Mouse (Mus musculus): ENCODE results near the gene Noc4l.

The Noc4l gene

DNA sequence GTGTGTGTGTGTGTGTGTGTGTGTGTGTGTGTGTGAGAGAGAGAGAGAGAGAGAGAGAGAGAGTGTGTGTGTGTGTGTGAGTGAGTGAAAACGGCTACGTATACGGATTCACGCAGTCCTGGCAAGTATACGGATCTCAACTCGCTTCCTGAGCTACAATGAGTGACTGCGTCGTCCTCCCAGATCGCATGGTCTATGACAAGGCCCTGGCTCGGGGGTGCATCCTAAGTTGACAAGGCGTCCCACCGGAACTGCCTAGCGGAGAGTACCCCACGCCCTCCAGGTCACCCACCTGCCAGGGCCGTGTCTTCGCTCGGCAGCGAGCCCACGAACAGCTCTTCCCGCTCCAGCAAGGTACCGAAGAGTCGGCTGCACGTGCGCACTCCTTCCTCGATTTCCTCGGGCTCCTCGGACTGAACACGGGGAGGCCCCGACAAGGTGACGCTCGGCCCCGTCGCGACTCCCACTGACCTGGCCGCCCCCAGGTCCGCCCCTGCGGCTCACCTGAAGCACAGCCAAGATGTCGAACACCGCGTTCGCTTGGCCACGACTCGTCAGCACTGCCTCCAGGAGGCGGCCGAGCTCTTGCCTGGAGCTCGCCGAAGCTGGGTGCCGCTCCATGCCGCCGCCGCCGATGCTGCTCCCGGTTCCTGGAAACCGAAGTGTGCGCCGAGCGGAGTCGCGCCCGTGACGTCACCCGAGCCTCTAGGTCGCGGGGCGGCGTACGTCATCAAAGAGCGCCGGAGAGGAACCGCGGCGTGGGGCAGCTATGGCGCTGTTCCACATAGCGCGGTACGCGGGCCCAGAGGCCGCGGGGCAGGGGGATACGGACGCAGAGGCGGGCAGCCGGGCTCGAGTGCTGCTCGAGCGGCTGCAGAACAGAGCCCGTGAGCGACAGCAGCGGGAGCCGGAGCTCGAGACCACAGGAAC is at the start of gene Noc4l, which contains the start of gene Ddx51:
TSS of gene Noc4l (minus strand) at position 699 of the 930 bp plus-strand sequence.
TSS of gene Ddx51 (plus strand) at position 733 of the 930 bp plus-strand sequence.
- peak; percentile 97 for DNase-seq (ENCODE audit: low spot score)

- no peak for DNase-seq (ENCODE audit: low spot score)
Measured at GRCm38 (mm10) chr5:110698617-110699016, 45.4 kb upstream of the Noc4l start.

DNA sequence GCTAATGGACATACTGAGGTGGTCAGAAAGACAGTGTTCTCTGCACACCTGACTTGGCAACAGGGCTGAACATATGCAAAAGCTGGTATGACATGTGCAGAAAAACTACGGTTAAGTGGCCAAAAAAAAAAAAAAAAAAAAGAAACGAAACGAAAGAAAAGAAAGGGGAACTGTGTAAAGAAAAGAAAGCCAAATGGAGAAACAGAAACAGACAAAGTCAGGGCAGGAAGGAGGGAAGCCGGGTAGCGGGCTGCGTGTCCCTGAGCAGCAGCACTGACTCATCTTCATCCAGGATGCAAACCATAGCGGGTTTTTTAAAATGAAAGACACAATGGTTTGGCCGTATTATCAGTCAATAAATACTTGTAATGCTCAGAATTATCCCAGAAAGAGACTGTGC is 28.8 kb upstream of the Noc4l start:
- no peak for DNase-seq (ENCODE audit: low spot score)

- no peak for DNase-seq (ENCODE audit: low spot score)
Measured at GRCm38 (mm10) chr5:110665486-110666121, 12.4 kb upstream of the Noc4l start.

- no peak for DNase-seq (ENCODE audit: low spot score)
Measured at GRCm38 (mm10) chr5:110664750-110665269, 11.6 kb upstream of the Noc4l start.

DNA sequence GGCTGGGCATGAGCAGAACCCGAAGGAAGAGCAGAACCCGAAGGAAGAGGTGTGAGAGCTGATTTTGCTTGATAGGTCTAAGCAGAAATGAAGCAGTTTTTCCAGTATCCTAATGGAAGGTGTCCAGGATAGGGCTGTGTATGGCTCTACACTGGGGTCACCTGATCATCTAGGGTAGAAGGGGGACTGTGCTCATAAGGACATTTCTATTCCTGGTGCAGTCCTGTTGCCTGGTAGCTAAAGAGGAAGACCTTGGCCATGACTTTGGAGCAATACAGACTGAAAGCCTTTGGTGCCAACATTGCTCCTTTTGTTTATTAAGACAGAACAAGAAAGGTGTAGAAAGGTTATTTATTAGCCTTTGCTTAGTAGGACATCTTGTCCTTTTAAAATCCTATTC is 10.8 kb upstream of the Noc4l start:
- DNase-seq (ENCODE audit: low spot score) = no peak

DNA sequence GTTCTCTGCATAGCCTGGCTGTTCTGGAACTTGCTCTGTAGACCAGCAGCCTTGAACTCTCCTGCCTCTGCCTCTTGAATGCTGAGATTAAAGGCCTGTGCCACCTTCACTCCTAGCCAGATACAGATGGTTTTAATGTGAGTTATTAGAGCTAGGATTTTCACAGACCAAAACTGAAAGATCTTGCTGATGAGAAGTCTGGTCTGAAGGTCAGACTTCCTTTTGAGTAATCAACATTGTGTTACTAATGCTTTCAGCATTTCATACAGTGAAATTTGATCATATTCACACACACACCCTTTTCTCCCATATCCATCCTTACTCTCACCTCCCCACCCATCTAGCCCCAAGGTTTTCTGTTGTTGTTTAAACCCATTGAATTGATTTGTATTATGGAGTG is 6.5 kb upstream of the Noc4l start:
- no peak for DNase-seq (ENCODE audit: low spot score)

GRCm38 (mm10) chr5:110653686-110654085 is 469 bp upstream of the Noc4l start:
- no peak for DNase-seq (ENCODE audit: low spot score)

DNA sequence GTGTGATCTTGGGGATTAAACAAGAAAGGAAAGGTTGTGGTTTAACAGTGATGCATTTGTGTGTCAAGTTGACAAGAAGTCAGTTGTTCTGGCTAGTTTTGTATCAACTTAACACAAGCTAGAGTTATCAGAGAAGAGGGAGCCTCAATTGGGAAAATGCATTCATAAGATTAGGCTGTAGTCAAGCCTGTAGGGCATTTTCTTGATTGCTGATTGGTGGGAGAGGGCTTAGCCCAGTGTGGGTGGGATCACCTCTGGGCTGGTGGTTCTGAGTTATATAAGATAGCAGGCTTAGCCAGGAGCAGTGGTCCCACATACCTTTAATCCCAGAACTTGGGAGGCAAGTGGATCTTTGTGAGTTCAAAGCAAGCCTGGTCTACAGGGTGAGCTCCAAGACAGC is 6.8 kb downstream of the Noc4l start:
- DNase-seq (ENCODE audit: low spot score) = no peak

DNA sequence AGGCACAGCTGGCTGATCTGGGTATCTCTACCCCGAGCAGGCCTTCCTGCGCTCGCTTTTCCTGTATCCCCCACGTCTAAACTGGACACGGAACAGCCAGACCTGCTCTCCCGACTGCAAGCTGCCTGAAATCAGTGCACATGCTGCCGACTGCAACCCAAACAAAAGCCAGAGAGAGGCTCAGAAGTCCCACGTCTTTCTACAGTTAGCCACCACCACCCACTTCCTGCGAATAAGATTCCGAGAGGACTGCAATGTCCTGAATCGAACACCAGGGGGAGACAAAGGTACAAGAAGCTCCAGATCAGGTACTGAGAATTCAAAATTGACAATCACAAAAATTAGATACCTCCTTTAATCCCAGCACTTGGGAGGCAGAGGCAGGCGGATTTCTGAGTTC is 13.8 kb downstream of the Noc4l start:
- DNase-seq (ENCODE audit: low spot score) = peak; percentile 46

GRCm38 (mm10) chr5:110638306-110639074 is 14.7 kb downstream of the Noc4l start:
- DNase-seq (ENCODE audit: low spot score) = no peak

DNA sequence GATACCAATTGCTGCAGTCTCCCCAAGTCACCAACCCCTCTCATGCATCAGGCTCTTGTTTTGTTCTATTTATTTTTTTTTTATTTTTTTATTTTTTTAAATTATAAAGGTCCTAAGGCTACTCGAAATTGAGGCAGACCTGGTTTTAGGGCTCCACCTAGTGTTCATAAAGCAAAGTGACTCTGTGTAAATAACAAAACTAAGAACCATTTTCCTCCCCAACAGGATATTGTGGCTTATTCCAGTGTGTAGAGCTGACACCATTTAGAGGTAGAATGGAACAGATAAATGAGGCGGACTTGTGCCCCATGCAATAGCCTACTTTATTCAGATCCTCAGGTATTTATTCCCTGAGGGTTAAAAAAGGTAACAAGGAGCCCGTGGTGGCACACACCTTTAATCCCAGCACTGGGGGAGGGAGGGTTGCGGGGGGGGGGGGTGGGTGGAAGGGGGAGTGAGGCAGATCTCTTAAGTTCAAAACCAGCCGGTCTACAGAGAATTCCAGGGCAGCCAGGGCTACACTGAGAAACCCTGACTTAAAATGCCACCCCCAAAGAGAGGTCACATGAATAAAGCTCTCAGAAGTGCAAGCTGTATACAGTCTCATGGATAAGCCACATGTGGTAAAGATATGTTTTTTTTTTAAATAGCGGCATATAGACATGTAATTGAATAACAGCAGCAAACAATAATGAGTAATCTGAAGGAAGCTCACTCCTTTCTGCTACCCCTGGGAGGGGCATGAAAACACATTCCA is 17.1 kb downstream of the Noc4l start:
- DNase-seq (ENCODE audit: low spot score) = no peak

GRCm38 (mm10) chr5:110629525-110630120 is 23.6 kb downstream of the Noc4l start:
- DNase-seq (ENCODE audit: low spot score) = no peak

- no peak for DNase-seq (ENCODE audit: low spot score)
Measured at GRCm38 (mm10) chr5:110628156-110628555, 25.1 kb downstream of the Noc4l start.

DNA sequence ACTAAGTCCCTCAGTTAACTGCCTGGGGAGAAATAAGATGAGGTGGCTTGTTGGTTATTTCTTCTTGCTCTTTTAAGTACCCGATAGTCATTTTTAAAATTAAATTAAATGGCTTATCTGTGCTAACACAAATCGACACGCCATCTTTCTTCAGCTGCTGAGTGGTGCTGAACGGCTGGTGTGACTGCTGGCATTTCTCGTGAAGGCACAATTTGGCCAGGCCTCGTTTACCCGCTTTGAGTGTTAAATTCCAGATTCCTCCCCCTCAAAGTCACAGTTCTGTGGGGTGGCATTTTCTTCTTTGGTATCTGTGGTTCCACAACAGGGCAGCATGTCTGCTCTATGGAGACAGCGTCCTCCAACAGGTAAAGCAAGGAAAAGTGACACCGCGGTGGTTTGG is 25.9 kb downstream of the Noc4l start:
- DNase-seq (ENCODE audit: low spot score) = no peak

DNA sequence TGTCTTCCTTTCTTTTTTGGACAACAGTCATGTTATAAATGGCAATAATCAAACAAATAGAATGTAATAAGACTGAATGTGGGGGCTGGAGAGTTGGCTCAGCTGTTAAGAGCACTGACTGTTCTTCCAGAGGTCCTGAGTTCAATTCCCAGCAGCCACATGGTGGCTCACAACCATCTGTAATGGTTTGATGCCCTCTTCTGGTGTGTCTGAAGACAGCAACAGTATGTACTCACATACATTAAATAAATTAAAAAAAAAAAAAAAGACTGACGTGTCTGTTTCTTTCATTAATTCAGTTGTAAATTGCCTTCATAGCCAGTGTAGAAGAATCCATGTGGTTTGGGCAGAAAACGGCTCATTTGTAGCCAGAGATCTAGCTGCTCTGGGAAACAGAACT is 28.9 kb downstream of the Noc4l start:
- DNase-seq (ENCODE audit: low spot score) = no peak

DNA sequence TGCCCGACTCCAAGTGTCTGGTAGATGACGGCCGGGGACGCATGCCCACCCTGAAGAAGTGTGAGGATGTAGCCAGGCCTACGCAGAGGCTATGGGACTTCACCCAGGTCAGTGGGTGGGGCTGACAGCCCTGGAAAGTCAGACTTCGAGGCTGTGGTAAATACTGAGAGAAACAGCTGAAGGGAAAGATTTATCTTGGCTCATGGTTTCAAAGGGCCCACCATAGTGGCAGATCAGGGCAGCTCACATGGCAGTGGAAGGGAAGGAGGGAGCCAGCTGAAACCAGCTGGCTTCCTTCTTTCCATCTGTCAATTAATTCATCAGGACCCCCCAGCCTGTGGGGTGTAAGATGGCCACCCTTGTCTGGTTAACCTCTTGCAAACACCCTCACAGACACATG is 34.0 kb downstream of the Noc4l start:
- DNase-seq (ENCODE audit: low spot score) = no peak

- DNase-seq (ENCODE audit: low spot score) = no peak
Measured at GRCm38 (mm10) chr5:110611435-110612158, 41.6 kb downstream of the Noc4l start.

DNA sequence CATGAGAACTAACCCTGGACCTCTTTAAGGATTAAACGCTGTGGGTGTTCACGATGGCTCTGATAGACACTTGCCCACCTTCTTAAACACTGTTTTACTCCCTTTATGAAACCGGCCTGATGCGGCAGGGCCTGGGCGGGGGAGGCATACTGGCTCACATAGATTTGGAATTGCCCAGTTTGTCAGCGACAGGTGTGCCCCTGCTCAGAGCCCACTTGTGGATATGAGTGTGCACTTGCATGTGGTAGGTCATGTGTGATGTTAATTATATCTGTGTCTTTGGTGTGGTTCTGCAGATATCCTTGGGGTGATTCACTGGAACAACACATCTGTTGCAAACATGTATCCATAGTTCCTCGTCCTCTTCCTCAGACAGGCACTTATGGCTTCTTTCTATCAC is 42.7 kb downstream of the Noc4l start:
- no peak for DNase-seq (ENCODE audit: low spot score)

GRCm38 (mm10) chr5:110609868-110610267 is 43.3 kb downstream of the Noc4l start:
- no peak for DNase-seq (ENCODE audit: low spot score)

All from urinary bladder, postnatal 25 days (tissue).